Mouse (Mus musculus) large intestine, adult 2 months (tissue): ENCODE data around the gene Alx3. TPM values are rescaled to one million over a fixed set of nuclear protein-coding genes. Genes with fewer than 3 reads are reported as not detected.
"Not testable (repeated sequence)": the region's sequence is repeated elsewhere in the genome, so short reads cannot be mapped to it uniquely, and the experiment has no call there.

Experiments
- DNase-seq: peaks from one replicate; pipeline ENCODE4 v3.0.0-alpha.2; 2012; ENCODE audit warnings: low read depth, low spot score
- WGBS: fragments of 180-500 bp; shearing (Covaris S2); methylation state at CpG from one replicate; pipeline ENCODE4 v1.1.7; 2018; 5-methylcytosine and 5-hydroxymethylcytosine counted together
- polyA plus RNA-seq: library from polyadenylated mRNA; depleted of rRNA; stranded (reverse); fragments of >200 nt; gene quantifications from 2 replicates; pipeline ENCODE4 v1.2.3, GENCODE M21; 2012

Gene Alx3
- polyA plus RNA-seq, 1 experiment, result not detected

DNA sequence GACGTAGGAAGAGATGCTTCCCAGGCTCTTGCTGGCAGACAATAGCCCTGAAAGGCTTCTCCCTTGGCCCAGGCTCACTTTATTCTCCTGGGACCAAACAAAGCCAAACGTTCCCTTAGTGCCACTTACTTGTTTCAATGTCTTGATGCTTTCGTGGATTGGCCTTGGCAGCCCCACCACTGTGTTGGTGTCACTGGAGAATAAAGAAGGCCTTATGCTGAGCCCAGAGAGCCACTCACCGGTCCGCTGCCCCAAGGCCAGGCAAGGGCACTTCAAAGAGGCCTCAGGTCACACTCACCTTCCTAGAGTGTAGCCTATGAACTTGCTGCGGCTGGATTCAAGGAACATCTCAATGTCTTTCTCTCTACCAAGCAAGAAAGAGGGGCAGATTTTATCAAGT is 25.1 kb downstream of the Alx3 start:
- WGBS, result 91% methylated on average over 6 of the region's 6 CpGs

DNA sequence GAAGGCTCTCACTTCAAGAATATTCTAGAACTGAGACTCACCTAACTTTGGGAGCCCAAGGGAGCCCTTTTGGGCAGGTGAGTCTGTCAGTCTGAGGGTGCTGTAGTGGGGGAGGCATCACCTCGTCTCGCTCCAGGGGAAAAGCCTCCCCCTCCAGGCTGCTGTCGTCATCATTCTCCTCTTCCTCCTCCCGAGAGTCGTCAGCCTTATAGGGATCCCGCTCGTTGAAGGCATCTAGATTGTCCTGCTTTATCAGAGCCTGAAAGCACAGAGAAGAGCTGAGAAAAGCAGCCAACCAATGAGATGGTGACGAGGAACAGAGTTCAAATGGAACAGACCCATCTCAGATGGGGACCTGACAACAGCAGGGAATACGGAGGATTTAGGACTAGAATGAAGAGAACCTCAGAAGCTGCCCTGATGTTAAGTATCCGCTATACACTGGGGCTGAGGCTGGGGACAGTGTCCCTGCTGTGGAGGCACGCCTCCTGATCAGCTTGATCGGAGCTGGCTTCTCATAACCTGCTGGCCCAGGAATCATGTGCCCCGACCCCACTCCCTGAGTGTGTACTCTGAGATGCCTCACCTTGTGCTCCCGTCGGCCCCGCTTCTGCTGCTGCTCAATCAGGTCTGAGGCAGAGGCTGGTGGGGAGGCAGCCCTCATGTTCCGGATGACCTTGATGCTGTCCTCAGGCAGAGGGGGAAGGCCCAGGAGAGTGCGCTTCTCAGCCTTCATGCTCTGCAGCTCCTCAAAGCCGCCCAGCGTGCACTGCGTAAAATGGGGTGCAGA is 26.6 kb downstream of the Alx3 start:
- no peak for DNase-seq
- 90% methylated on average over 21 of the region's 21 CpGs for WGBS

More for the DNA sequence above, 25.1 kb downstream of the Alx3 start:
- DNase-seq, result no peak

DNA sequence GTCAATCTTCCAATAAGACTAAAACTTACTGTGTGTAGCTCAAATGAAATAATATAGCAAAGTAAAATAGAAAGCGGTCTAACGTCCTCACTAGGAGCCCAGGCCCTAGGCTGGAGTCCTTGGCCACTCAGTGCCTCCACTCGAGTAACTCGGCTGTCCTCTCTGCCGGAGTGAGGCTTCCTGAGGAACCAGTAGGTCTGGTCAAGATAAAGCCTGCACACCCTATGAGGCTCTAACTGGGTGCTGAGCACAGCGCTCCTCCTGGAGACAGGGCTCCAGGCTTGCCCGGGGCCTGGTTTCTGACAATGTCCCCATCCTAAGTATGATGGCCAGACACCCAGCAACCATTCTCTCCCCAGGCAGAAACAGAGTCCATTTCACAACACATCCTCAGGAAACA is 27.7 kb downstream of the Alx3 start:
- WGBS, result 96% methylated on average over 7 of the region's 7 CpGs

DNA sequence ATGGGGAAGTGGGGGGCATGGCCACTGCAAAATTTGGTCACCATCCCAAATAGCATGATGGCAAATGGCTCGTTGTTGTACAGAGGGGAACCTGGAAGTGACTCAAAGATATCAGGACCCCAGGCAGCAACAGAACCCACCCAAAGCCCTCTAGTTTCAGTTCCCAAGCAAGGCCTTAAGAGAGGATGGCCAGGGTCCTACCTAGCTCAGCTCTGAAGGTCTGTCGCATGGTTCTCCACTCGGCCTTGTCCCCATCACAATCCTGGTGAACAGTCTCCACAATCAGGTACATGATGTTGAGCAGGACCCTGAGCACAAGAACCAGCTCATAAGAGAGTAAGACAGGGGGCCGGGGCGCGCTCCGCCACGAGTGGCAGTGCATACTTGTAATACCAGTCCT is 29.6 kb downstream of the Alx3 start:
- DNase-seq, result no peak
- 95% methylated on average over 8 of the region's 8 CpGs for WGBS

More for the DNA sequence above, 27.7 kb downstream of the Alx3 start:
- DNase-seq, result no peak

DNA sequence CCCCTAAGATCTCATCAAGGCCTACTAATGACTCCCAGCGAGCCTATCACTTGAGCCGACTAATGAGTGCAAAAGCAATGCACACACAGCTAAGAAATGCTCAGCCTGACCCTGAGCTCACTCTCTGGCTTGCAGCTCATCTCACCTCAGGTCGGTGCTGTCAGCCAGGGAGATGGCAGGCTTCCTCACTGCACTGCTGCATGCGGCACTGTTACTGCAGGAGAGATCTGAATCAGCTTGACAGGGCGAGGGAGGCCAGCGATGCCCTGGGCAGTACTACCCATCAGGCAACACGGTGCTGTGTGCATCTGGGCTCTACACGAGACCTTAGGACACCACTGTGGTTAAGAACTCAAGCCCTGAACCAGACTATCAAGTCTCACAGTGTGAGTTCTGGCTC is 30.7 kb downstream of the Alx3 start:
- 93% methylated on average over 8 of the region's 8 CpGs for WGBS
- DNase-seq, result no peak

DNA sequence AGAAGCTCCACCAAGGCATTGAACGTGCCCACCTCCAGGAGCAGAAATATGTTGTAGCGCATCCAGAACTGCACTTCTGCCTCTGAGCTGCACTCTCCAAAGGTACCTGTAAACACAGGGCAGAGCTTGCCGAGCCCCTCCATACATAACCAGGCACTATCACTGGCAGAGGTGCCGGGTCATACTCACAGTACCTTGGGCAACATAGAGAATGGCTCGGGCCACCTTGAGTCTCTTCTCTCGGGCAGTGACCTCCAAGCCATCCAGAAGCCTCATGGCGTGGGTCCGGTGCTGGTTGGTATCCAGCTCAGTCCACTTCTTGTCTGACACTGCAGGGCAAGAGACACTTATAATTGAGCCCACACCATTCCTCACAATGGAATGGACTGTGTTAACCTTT is 31.9 kb downstream of the Alx3 start:
- WGBS, result 97% methylated on average over 8 of the region's 8 CpGs
- DNase-seq, result no peak

DNA sequence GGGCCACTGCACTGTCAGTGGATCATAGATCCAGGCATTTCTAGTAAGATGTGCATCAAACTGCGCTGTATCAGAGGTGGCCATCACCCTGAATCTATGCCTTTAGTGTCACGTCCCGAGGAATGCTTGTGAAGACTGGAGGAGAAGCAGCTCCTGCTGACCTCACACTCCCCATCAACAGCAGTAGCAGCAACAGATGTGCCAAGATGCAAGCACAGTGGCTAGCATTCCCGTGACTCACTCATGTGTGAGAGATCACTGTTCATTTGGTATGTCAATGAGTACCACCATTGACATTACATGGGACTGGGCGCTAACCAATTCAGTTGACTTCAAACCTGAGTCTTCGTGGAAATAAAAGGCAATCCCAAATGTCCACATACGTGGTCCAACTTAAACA is 32.8 kb downstream of the Alx3 start:
- WGBS, result 93% methylated on average over 7 of the region's 7 CpGs
- DNase-seq, result no peak

DNA sequence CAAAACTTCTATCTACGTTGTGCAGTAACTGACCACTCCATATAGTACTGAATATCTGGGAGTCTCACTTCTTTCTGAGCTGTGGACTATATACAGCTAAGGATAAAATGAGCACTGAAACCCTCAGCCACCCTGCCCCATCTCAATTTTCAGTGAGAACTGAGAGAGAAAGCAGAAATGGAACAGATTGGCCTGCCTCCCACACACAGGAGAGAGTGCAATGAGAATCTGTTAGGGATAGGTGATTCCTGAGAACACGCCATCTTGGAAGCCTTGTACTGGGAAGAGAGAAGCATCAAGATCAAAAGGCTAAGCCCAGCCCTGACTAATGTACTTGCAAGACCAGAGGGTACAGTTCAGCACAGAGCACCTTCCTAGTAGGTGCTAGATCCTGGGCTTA is 33.7 kb downstream of the Alx3 start:
- WGBS, result 93% methylated on average over 2 of the region's 2 CpGs
- no peak for DNase-seq

DNA sequence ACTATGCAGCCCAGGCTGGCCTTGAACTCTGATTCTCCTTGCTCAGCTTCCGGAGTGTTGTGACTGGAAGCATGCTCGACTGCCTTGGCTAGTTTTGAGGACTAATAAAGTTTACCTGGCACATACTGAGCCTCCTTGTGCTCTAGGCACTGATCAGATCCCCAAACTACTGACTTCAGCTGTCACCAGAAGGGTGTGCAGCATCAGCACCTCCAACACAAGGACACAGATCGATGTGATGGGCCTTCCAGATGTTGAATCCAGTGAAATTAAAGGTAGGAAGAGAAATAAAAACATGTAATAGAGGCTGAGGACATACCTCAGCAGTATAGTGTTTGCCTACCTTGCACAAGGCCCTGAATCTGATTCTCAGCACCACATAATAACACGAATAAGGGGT is 34.6 kb downstream of the Alx3 start:
- 75% methylated on average over 4 of the region's 4 CpGs for WGBS
- DNase-seq, result no peak

DNA sequence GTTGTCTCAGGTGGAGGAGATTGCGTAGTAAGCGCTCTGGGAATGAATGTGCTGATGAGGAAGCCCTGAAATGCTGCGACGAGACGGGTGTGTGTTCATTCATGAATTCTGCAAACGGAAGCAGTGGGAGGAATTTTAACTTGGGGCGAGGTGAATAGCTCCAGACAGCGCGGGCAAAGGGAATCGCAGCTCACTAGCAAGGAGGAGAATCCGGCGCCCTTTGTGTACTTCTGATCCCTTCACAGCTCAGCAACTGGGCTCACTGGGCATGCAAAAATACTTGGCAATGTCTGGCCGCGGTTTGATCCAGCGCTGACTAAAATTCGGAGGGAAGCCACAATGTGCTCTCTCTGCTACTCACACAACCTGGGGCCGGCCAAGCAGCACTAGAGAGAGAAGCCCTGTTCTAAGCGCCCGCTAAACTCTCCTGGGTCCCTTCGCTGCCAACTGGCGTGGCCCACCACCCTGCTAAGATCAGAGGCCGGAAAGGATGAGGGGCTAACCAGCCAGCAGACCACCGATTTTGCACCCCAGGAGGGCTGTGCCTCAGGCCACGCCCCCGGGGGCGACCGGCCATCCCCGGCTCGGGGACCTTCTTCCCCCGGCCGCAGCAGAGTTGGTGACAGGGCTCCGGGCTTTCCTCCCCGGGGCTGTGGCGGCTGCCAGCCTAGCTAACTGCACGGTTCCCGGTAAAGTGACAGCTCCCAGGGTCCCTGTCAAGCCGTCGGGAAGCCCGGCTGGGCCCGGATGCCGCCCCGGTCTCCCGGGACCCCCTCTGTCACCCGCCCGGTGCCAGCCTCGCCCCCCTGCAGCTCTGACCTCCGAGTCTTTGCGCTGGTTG is 36.1 kb downstream of the Alx3 start, which contains the start of gene Gm10961:
TSS of gene Gm10961 (plus strand) at position 641 of the 841 bp plus-strand sequence.
- peak; percentile 7 for DNase-seq
- WGBS, result under 1% methylated on average over 47 of the region's 48 CpGs

DNA sequence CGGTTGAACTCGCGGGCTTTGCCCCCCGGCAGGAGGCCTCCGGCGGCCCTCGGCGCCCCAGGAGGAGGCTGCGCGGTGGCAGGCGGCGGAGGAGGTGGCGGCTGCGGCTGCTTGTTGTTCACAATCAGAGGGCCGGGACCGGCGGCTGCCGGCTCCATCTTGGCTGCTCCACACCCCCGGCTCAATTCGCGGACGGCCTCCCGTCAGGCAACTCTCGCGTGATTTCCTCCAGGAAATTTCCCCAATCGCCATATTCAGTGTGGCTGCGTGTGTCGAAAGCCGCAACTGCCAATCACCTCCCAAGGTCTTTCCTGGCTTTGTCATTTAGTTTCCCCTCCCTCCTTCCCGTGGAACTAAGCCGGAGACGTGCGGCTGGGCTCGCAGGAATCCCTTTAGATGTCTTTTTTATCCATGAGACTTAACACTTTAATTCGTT is 36.7 kb downstream of the Alx3 start, which contains the start of gene Strip1:
TSS of gene Strip1 (minus strand) at position 172 of the 436 bp plus-strand sequence.
- WGBS, result under 1% methylated on average over 35 of the region's 35 CpGs
- DNase-seq, result peak; percentile 90

DNA sequence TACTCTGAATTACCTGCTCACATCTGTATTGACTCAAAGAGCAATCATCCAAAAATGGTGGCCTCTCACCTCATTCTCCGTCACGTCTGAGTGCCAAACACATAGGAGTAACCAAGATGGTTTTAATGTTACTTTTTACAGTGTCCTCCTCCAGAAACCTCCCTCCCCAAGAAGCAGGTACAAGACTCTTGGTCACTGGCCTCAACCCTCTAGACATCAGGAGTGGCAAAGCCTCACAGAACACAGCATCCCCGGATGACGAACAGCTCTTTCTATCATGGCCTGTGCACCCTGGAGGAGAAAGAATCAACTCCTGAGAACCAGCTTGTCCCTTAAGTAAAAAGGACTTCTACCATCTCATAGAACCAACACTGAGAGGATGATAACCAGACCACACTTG is 38.0 kb downstream of the Alx3 start:
- no peak for DNase-seq
- 87% methylated on average over 4 of the region's 4 CpGs for WGBS

DNA sequence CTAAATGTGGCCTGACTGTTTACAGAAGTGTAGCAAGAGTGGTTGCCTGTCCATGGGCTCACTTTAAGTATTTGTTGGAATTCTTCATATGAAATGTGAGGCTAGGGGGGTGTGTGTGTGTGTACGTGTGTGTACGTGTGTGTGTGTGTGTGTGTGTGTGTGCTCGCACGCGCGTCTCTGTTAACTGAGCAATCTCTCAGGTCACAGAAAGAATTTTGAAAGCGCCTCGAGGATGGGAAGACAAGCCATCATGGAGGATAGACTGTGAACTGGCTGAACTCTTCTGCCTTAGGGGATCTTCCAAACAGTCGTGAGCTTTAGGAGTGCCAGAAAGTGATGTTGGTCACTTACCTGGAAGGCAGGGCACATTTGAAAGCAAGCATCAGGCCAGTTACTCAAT is 39.1 kb downstream of the Alx3 start:
- 93% methylated on average over 9 of the region's 9 CpGs for WGBS
- DNase-seq, result no peak

DNA sequence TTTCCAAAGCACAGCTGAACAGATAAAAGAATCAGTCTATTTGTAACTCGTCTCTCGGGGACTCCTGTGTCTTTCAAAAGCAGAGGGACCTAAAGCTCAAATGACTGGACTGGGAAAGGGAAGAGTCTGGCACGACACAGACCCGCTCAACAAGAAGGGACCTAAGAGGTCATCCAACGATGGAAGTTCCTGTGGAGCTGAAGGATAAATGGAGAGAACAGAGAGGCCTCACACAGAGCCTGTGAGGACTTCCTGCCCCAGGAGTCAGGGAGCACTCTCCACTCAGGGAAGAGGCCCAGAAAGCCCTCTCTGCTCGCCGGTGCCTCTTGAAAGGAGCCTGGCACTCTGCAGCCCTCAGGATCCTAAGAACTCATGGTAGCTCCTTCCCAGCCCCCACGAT is 41.0 kb downstream of the Alx3 start:
- 71% methylated on average over 8 of the region's 8 CpGs for WGBS
- no peak for DNase-seq

DNA sequence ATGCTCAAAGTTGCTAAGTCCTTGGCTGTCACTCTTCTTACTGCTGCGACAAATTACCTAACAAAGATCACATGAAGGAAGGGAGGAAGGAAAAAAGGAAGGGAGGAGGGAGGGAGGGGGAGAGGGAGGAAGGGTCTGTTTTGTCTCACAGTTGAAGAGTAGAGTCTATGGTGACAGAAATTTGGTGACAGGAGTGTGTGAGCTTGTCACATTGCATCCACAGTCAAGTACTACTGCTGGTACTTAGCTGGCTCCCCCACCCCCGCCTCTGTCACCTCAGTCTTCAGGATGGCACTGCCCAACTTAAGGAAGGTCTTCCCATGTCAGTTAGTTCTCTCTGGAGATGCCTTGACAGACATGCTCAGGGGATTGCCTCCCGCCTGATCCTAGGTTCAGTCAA is 41.4 kb downstream of the Alx3 start:
- WGBS, result 80% methylated on average over 3 of the region's 3 CpGs
- no peak for DNase-seq

DNA sequence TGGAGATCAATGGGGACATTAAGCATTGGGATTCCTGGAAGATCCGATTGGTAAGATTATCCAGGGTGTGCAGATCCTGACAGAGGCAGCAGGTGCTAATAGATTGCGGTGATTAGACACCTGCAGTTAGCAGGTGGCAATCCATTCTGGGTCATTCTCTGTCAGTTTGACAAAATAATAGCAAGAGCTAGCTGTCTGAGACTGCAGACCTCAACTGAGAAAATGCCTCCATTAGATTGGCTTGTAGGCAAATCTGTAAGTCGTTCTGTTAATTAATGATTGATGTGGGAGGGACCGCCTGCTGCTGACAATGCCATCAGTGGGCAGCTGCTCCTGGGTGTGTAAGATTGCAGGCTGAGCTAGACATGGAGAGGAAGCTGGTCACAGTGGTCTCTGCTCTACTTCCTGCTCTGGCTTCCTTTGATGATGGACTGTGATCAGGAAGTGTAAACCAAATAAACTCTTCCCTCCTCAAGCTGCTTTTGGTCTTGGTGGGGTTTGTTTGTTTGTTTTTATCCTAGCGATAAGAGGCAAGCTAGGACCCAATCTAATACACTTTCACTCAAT is 42.9 kb downstream of the Alx3 start:
- WGBS, result 42% methylated on average over 5 of the region's 5 CpGs
- no peak for DNase-seq

DNA sequence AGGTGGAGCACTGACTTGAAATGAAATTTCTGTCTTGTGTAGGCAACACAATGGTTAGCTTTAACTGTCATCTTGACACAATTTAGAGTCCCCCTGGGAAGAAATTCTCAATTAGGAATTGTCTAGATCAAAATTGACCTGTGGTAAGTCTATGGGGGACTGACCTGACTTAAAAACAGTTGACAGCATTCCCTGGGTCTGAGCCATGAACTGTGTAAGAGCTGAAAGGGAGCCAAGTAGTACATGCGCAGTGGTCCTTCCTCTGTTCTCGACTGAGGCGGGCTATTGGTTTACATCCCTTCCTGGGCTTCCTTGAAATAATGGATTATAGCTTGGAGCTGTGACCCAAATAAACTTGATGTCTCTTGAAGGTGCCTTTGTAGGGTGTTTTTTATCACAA is 52.1 kb downstream of the Alx3 start:
- no peak for DNase-seq
- 78% methylated on average over 3 of the region's 3 CpGs for WGBS

DNA sequence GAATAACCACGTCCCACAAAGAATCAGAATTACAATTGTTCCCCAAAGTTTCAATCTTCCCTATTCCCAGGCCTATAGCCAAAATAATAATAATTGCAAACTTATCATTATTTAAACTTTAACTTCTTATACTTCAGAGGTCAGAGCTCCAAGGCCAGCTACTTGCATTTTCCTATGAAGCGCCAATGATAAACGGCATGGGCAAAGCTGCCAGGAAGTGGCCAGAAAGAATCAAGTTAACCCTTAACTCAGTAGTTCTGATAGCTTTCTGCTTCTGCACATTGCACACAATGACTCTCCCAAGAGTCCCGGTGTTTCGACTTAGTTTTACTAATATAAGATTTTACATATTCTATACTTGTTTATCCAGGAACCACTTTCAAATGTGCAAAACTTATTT is 55.4 kb downstream of the Alx3 start:
- not testable (repeated sequence) for DNase-seq

DNA sequence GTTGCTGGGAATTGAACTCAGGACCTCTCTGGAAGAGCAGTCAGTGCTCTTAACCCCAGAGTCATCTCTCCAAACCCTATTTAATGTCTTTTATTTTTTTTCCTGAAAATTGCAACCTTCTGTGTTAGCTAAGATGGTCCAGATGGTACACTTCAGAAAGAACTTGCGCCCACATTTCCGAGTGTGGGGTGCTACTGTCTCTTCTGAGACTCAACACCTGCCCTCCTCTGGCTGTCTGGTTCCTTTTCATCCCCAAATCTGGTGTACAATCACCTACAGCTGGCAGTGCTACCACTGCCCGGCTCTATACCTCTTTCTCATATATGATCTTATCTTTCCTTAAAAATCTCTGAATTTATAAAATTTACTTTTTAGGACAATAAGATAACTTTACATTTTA is 58.1 kb downstream of the Alx3 start:
- 93% methylated on average over 3 of the region's 3 CpGs for WGBS
- no peak for DNase-seq

More for the DNA sequence above, 55.4 kb downstream of the Alx3 start:
- 55% methylated on average over 5 of the region's 5 CpGs for WGBS

DNA sequence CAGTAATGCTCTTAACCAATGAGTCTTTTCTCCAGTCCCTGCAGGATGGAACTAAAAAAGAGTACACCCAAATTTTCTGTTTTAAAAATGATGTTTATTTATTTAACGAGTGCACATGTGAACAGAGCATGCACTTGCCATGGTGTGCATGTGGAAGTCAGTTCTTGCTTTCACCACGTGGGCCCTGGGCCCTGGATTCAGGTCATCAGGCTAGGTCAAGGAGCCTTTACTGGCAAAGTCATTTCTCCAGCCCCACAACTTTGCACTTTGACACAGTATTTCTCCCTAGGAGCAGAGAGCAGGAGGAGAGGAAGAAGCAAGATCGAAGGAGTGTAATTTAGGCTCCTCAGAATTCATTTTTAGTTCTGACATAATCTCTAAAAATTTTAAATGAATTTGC is 60.0 kb downstream of the Alx3 start:
- 71% methylated on average over 3 of the region's 3 CpGs for WGBS
- no peak for DNase-seq
